Mouse (Mus musculus): Measurements from ENCODE around the gene Ermard.

Ermard gene

DNA sequence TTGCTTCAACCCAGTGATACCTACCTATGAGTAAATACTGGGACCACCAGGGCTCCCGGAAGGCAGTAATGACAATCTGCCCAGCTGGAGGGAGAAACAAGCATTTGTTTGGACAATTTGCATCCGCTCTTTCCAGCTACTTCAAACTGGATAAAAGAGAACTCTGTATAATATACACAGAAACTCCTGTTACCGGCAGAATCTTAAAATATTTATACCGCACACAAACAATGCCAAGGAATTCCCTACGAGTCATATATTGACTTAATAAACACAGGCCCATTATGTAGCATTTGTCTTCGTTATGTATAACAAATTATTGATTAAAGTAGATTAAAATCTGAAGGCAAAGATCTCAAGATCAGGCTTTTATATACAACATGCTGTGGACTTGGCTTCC, 79.6 kb downstream of the Ermard start:
- no peak for DNase-seq (ENCODE audit: low spot score)

DNA sequence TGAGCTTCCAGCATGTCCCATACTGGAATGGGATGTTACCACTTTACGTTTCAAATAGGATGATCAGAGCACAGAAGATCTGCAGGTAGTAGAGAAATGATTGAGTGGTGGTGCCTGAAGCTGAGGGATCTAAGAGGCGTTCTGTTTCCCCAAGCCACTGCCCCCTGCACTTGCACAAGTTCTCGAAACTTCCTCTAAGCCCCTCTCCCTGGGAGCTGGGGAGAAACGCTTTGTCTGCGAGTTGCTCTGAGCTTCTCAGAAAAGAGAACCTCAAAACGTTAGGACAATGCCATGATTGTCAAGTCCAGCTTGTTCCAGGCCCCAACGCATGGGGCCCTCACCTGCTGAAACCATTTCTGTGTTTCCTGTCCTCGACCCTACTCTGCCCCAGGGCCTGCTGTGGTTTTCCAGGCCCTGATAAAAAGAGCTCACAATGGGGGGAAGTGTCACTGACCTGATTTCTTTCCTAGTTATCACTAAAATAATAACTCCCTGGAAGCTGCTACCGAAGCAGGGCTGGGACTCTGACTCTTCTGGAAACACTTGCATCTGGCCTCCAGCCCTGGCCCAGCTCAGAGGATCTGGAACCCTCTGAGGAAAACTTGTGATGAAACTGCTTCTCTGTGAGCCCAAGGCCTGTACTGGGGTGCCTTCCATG, 88.8 kb downstream of the Ermard start:
- DNase-seq (ENCODE audit: low spot score) = no peak

DNA sequence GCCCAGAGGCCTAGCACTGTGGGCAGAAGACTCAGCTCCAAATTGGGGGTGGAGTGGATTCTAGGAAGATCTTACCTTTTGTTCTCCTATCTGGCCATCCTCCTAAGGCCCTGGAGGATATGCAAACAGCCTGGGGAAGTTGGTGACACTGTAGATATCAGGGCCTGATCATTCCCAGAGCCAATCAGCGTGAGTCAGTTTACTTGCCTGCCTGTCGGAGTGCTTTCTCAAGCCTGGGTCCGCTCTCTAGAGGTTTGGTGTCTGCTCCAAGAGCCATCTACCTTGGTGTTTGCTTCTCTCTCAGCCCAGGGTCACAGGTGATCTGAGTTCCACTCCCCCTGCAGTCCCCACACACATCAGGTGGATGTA, 89.3 kb downstream of the Ermard start:
- no peak for DNase-seq (ENCODE audit: low spot score)

DNA sequence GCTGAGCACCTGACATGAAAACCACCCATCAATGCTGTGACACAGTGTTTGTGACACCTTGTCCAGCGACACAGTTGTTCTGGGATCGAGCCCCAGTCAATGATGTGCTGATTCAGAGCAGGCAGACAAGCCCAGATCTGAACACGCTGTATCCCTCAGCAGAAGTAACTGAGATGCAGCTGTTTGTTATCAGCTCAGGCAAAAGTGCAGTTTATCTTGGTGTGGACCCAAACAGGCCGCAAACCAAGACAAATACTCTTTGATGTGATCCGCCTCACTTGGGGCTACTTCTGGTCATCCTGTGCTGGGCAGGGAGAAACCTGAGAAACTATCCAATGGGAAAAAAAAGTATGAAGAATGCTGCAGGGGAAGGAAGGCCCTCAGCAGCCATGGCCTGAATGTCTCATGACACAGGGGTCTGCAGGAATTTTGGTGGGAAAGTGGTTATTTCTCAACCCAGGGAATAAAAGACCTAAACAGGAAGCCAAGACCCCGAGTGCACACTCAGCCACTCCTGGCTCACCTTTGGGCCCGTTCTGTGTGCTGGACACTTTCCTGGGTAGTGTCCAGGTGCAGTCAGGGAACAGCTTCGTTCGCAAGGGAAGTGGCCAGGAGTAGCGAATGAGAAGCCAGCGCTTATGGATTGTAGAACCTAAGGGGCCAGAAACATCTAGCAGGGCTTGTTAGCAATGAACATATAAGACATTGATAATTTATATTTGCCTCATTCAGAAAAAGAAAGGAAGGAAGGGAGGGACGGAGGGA, 94.1 kb downstream of the Ermard start:
- DNase-seq (ENCODE audit: low spot score) = no peak

DNA sequence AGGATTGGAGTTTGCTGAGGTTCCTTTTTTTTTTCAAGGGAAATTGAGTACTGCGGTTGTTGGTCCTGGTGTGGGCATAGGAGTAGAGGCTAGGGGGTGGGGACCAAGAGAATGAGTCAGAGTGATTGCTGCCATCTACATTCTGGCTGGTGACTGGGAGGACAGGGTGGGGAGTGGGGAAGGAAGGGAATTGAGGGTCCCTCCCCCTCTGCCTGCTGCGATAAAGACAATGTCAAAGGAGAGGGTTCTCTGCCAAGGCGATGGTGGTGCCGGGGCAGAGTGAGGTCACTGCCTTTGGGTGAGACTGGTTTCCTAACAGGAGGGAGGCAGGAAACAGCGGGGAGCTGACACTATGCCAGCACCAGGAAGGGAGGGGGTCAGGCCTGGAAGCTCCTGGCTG, 96.4 kb downstream of the Ermard start:
- DNase-seq (ENCODE audit: low spot score) = peak; percentile 6

Data from ovary, postnatal 14 days (tissue).